Mouse (Mus musculus): ENCODE measurements around the gene Gja5. TPM values are rescaled to one million over a fixed set of nuclear protein-coding genes. Genes with fewer than 3 reads are reported as not detected.

Gene Gja5
- total RNA-seq, 2 experiments from 2014 or later: 0.84 to 1.4 TPM

GRCm38 (mm10) chr3:97003111-97003510, 98.6 kb downstream of the Gja5 start:
- Histone ChIP-seq H3K4me3 (no peak overlapping the region), H3K27ac (no peak overlapping the region)
- peak in 1 of 2 experiments; percentile 19 for DNase-seq (ENCODE audit: low spot score in 2 of 2)
- no peak for TF ChIP-seq CTCF (conservative IDR thresholded peaks at IDR 0.05)

GRCm38 (mm10) chr3:97004509-97004908, 100.0 kb downstream of the Gja5 start:
- DNase-seq (ENCODE audit: low spot score in 2 of 2): no peak
- no peak overlapping the region for H3K4me3 ChIP-seq
- TF ChIP-seq CTCF (conservative IDR thresholded peaks at IDR 0.05): no peak

GRCm38 (mm10) chr3:97007010-97007448, 102.5 kb downstream of the Gja5 start:
- DNase-seq (ENCODE audit: low spot score in 2 of 2): no peak
- no peak for TF ChIP-seq CTCF (conservative IDR thresholded peaks at IDR 0.05)
- H3K27ac ChIP-seq: no peak overlapping the region
- no peak overlapping the region for H3K4me3 ChIP-seq

More at GRCm38 (mm10) chr3:97004509-97004908, 100.0 kb downstream of the Gja5 start:
- H3K27ac ChIP-seq: no peak overlapping the region

GRCm38 (mm10) chr3:97025226-97025625, 120.7 kb downstream of the Gja5 start:
- DNase-seq (ENCODE audit: low spot score in 2 of 2): no peak
- Histone ChIP-seq H3K4me3 (no peak overlapping the region), H3K27ac (no peak overlapping the region)
- no peak for TF ChIP-seq CTCF (conservative IDR thresholded peaks at IDR 0.05)

GRCm38 (mm10) chr3:97032053-97032496, 127.6 kb downstream of the Gja5 start:
- Histone ChIP-seq H3K4me3 (peak overlapping the region; percentile 26; the same call in 1 of the 2 replicates), H3K27ac (no peak overlapping the region)
- TF ChIP-seq CTCF (conservative IDR thresholded peaks at IDR 0.05): no peak
- no peak for DNase-seq (ENCODE audit: low spot score in 2 of 2)

- Histone ChIP-seq H3K4me3 (no peak overlapping the region), H3K27ac (no peak overlapping the region)
- TF ChIP-seq CTCF (conservative IDR thresholded peaks at IDR 0.05): no peak
- no peak for DNase-seq (ENCODE audit: low spot score in 2 of 2)
Measured at GRCm38 (mm10) chr3:97035558-97035957, 131.1 kb downstream of the Gja5 start.

- DNase-seq (ENCODE audit: low spot score in 2 of 2): peak; percentile 21 to 68
- H3K4me3 ChIP-seq: no peak overlapping the region
- no peak overlapping the region for H3K27ac ChIP-seq
- no peak for TF ChIP-seq CTCF (conservative IDR thresholded peaks at IDR 0.05)
Measured at GRCm38 (mm10) chr3:97037119-97037518, 132.6 kb downstream of the Gja5 start.

- no peak for TF ChIP-seq CTCF (conservative IDR thresholded peaks at IDR 0.05)
- Histone ChIP-seq H3K4me3 (no peak overlapping the region), H3K27ac (no peak overlapping the region)
- no peak for DNase-seq (ENCODE audit: low spot score in 2 of 2)
Measured at GRCm38 (mm10) chr3:97039721-97040120, 135.2 kb downstream of the Gja5 start.

GRCm38 (mm10) chr3:97044188-97044587, 139.7 kb downstream of the Gja5 start:
- H3K27ac ChIP-seq: no peak overlapping the region
- no peak for DNase-seq (ENCODE audit: low spot score in 2 of 2)
- H3K4me3 ChIP-seq: no peak overlapping the region
- no peak for TF ChIP-seq CTCF (conservative IDR thresholded peaks at IDR 0.05)

- H3K4me3 ChIP-seq: no peak overlapping the region
- no peak for DNase-seq (ENCODE audit: low spot score in 2 of 2)
- H3K27ac ChIP-seq: no peak overlapping the region
- no peak for TF ChIP-seq CTCF (conservative IDR thresholded peaks at IDR 0.05)
Measured at GRCm38 (mm10) chr3:97047757-97048156, 143.3 kb downstream of the Gja5 start.

- no peak for DNase-seq (ENCODE audit: low spot score in 2 of 2)
- no peak overlapping the region for H3K4me3 ChIP-seq
- H3K27ac ChIP-seq: no peak overlapping the region
- peak; percentile 45 for TF ChIP-seq CTCF (conservative IDR thresholded peaks at IDR 0.05)
Measured at GRCm38 (mm10) chr3:97048360-97048759, 143.9 kb downstream of the Gja5 start.

- H3K27ac ChIP-seq: no peak overlapping the region
- DNase-seq (ENCODE audit: low spot score in 2 of 2): no peak
- TF ChIP-seq CTCF (conservative IDR thresholded peaks at IDR 0.05): no peak
- no peak overlapping the region for H3K4me3 ChIP-seq
Measured at GRCm38 (mm10) chr3:97051264-97051744, 146.8 kb downstream of the Gja5 start.

- no peak for TF ChIP-seq CTCF (conservative IDR thresholded peaks at IDR 0.05)
- Histone ChIP-seq H3K27ac (no peak overlapping the region), H3K4me3 (no peak overlapping the region)
- no peak for DNase-seq (ENCODE audit: low spot score in 2 of 2)
Measured at GRCm38 (mm10) chr3:97052069-97052799, 147.7 kb downstream of the Gja5 start.

- H3K27ac ChIP-seq: no peak overlapping the region
- TF ChIP-seq CTCF (conservative IDR thresholded peaks at IDR 0.05): no peak
- H3K4me3 ChIP-seq: no peak overlapping the region
- no peak for DNase-seq (ENCODE audit: low spot score in 2 of 2)
Measured at GRCm38 (mm10) chr3:97058704-97059103, 154.2 kb downstream of the Gja5 start.
